Mouse (Mus musculus) cerebellum, adult 9-10 months (tissue): ENCODE data around the gene Cx3cr1.

ENCODE experiments used
- DNase-seq: peaks from one replicate; pipeline ENCODE4 v3.0.0; 2022

The Cx3cr1 gene

GRCm38 (mm10) chr9:119993092-119993844, 76.4 kb downstream of the Cx3cr1 start:
- DNase-seq, result no peak

GRCm38 (mm10) chr9:119991310-119991709, 78.4 kb downstream of the Cx3cr1 start:
- DNase-seq, result no peak

GRCm38 (mm10) chr9:119988304-119988703, 81.4 kb downstream of the Cx3cr1 start:
- DNase-seq, result no peak

GRCm38 (mm10) chr9:119985881-119986574, 83.7 kb downstream of the Cx3cr1 start:
- no peak for DNase-seq

- peak; percentile 54 for DNase-seq
Measured at GRCm38 (mm10) chr9:119984536-119985011, 85.1 kb downstream of the Cx3cr1 start, which contains the start of gene Csrnp1. Gene Csrnp1, minus strand, starts transcription at chr9:119984658.

- peak; percentile 75 for DNase-seq
Measured at GRCm38 (mm10) chr9:119983585-119984535, 85.8 kb downstream of the Cx3cr1 start.

GRCm38 (mm10) chr9:119982956-119983551, 86.6 kb downstream of the Cx3cr1 start:
- peak; percentile 61 for DNase-seq

GRCm38 (mm10) chr9:119982241-119982811, 87.4 kb downstream of the Cx3cr1 start:
- peak; percentile 70 for DNase-seq

GRCm38 (mm10) chr9:119981183-119982179, 88.2 kb downstream of the Cx3cr1 start:
- DNase-seq, result peak; percentile 62

GRCm38 (mm10) chr9:119980770-119981182, 88.9 kb downstream of the Cx3cr1 start:
- peak; percentile 42 for DNase-seq

GRCm38 (mm10) chr9:119979749-119980148, 89.9 kb downstream of the Cx3cr1 start:
- DNase-seq, result peak; percentile 46

GRCm38 (mm10) chr9:119978811-119979441, 90.8 kb downstream of the Cx3cr1 start:
- DNase-seq, result peak; percentile 59

GRCm38 (mm10) chr9:119978151-119978810, 91.4 kb downstream of the Cx3cr1 start:
- no peak for DNase-seq

- DNase-seq, result no peak
Measured at GRCm38 (mm10) chr9:119977557-119978060, 92.1 kb downstream of the Cx3cr1 start.

- DNase-seq, result no peak
Measured at GRCm38 (mm10) chr9:119976704-119977556, 92.7 kb downstream of the Cx3cr1 start.

GRCm38 (mm10) chr9:119975286-119975685, 94.4 kb downstream of the Cx3cr1 start:
- no peak for DNase-seq

- DNase-seq, result no peak
Measured at GRCm38 (mm10) chr9:119974609-119975008, 95.1 kb downstream of the Cx3cr1 start.

GRCm38 (mm10) chr9:119973869-119974520, 95.7 kb downstream of the Cx3cr1 start:
- DNase-seq, result no peak
